Mouse (Mus musculus): ENCODE results near the gene 1700001L19Rik.

The 1700001L19Rik gene

DNA sequence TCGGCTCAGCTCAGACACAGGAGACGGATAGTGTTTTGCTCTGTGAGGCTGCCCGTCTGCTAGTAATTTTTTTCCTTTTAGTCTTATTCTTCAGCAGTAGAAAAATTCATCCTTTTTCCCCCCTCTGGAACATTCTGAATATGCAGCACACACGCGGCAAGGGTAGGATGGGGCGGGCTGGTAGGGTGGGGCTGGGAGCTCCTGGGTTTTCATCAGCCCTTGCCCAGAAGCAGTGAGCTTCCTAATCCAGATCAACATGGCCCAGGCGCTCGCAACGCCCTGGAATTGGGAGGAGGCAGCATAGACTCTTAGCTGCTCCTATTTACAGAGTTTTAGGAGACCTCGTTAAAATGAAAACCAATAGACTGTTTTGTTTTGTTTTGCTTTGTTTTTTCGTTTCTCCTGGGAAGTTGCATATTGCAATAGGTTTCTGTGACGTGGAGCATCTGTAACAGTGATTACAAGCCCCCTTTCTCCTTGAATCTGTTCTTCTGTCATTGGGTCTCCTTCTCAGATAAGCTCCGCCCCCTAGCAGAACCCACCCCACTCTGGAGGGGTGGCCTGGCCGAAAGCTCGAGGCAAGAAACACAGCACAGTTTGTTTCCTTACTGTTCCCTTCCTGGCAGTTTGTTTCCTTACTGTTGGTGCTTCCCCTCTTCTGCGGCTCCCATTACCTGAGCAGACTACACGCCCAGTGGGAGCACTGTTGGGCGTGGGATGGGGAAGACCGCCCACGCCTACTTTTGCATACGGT lies 10.6 kb downstream of the 1700001L19Rik start:
- peak; percentile 56 for DNase-seq (ENCODE audit: low read depth, low spot score)

- peak; percentile 73 for DNase-seq (ENCODE audit: low read depth, low spot score)
Measured at GRCm38 (mm10) chr13:68622792-68623191, 25.6 kb downstream of the 1700001L19Rik start.

- no peak for DNase-seq (ENCODE audit: low read depth, low spot score)
Measured at GRCm38 (mm10) chr13:68627041-68627440, 29.8 kb downstream of the 1700001L19Rik start.

GRCm38 (mm10) chr13:68642786-68643185 lies 45.6 kb downstream of the 1700001L19Rik start:
- no peak for DNase-seq (ENCODE audit: low read depth, low spot score)
